Mouse (Mus musculus): ENCODE results near the gene Kdr.
"Not testable (repeated sequence)": the region's sequence is repeated elsewhere in the genome, so short reads cannot be mapped to it uniquely, and the experiment has no call there.

Kdr gene

GRCm38 (mm10) chr5:75959809-75960208, 18.4 kb downstream of the Kdr start:
- DNase-seq (ENCODE audit: low spot score): no peak

GRCm38 (mm10) chr5:75956526-75956925, 21.7 kb downstream of the Kdr start:
- DNase-seq (ENCODE audit: low spot score): no peak

- no peak for DNase-seq (ENCODE audit: low spot score)
These were observed 22.4 kb downstream of the Kdr start for GRCm38 (mm10) chr5:75955876-75956275.

- DNase-seq (ENCODE audit: low spot score): no peak
These were observed 23.4 kb downstream of the Kdr start for GRCm38 (mm10) chr5:75954778-75955330.

GRCm38 (mm10) chr5:75954218-75954617, 24.0 kb downstream of the Kdr start:
- no peak for DNase-seq (ENCODE audit: low spot score)

- no peak for DNase-seq (ENCODE audit: low spot score)
These were observed 26.0 kb downstream of the Kdr start for GRCm38 (mm10) chr5:75952131-75952795.

- no peak for DNase-seq (ENCODE audit: low spot score)
These were observed 27.4 kb downstream of the Kdr start for GRCm38 (mm10) chr5:75950866-75951265.

- no peak for DNase-seq (ENCODE audit: low spot score)
These were observed 32.9 kb downstream of the Kdr start for GRCm38 (mm10) chr5:75945394-75945793.

- no peak for DNase-seq (ENCODE audit: low spot score)
These were observed 35.0 kb downstream of the Kdr start for GRCm38 (mm10) chr5:75943301-75943700.

- DNase-seq (ENCODE audit: low spot score): no peak
These were observed 36.3 kb downstream of the Kdr start for GRCm38 (mm10) chr5:75941775-75942580.

GRCm38 (mm10) chr5:75939144-75939732, 39.0 kb downstream of the Kdr start:
- no peak for DNase-seq (ENCODE audit: low spot score)

GRCm38 (mm10) chr5:75938012-75938411, 40.2 kb downstream of the Kdr start:
- DNase-seq (ENCODE audit: low spot score): no peak

- DNase-seq (ENCODE audit: low spot score): no peak
These were observed 42.0 kb downstream of the Kdr start for GRCm38 (mm10) chr5:75936223-75936622.

- no peak for DNase-seq (ENCODE audit: low spot score)
These were observed 43.0 kb downstream of the Kdr start for GRCm38 (mm10) chr5:75935225-75935624.

GRCm38 (mm10) chr5:75934201-75934600, 44.1 kb downstream of the Kdr start:
- DNase-seq (ENCODE audit: low spot score): no peak

- DNase-seq (ENCODE audit: low spot score): no peak
These were observed 44.7 kb downstream of the Kdr start for GRCm38 (mm10) chr5:75933521-75934044.

- not testable (repeated sequence) for DNase-seq (ENCODE audit: low spot score)
These were observed 46.8 kb downstream of the Kdr start for GRCm38 (mm10) chr5:75931458-75931857.

GRCm38 (mm10) chr5:75929960-75930359, 48.3 kb downstream of the Kdr start:
- no peak for DNase-seq (ENCODE audit: low spot score)

- DNase-seq (ENCODE audit: low spot score): no peak
These were observed 55.6 kb downstream of the Kdr start for GRCm38 (mm10) chr5:75922677-75923076.

GRCm38 (mm10) chr5:75921730-75922387, 56.4 kb downstream of the Kdr start:
- no peak for DNase-seq (ENCODE audit: low spot score)

- DNase-seq (ENCODE audit: low spot score): no peak
These were observed 58.7 kb downstream of the Kdr start for GRCm38 (mm10) chr5:75919601-75920000.

- no peak for DNase-seq (ENCODE audit: low spot score)
These were observed 60.1 kb downstream of the Kdr start for GRCm38 (mm10) chr5:75918139-75918538.

Data from left cerebral cortex, adult 11 months (tissue).